In genomic region chr17:26089905-26090632, GRCm38 (mm10) we compare ENCODE assay signal across 8 mouse cellular contexts. TPM values are rescaled to one million over a fixed set of nuclear protein-coding genes. Genes with fewer than 3 reads are reported as not detected.
DNase-seq lines count a peak whose midpoint lies in the region; ATAC-seq lines count a peak whose summit lies in the region.

TSS of gene Decr2 (minus strand) at chr17:26090337.

- no peaks in the 10 kb centered on the region for H3K9me3 ChIP-seq in hindbrain, embryonic 12.5 days (replicated peaks)

- H3K4me1 ChIP-seq in hindbrain, embryonic 12.5 days: peaks cover 13% of the 10 kb centered on the region

- peak within 1 kb of the TSS; percentile 76 for H3K27ac ChIP-seq in hindbrain, embryonic 12.5 days

- peak; percentile 81 for ATAC-seq in hindbrain, embryonic 12.5 days (ENCODE audit: low FRiP score)

- peak within 1 kb of the TSS; percentile 48 for H3K4me3 ChIP-seq in hindbrain, embryonic 12.5 days

- DNase-seq in NIH3T3 (ENCODE audit: low read depth): peak; percentile 96
- peak; percentile 95 to 98 for DNase-seq in cerebellum, postnatal 10 days
- peak; percentile 73 to 85 for DNase-seq in frontal cortex, postnatal 10 days (ENCODE audit: low spot score in 2 of 2)
- peak; percentile 86 to 91 for DNase-seq in layer of hippocampus, postnatal 14 days (ENCODE audit: low spot score in 2 of 2)
- DNase-seq in lung, postnatal 14 days: peak; percentile 92
- peak; percentile 85 for DNase-seq in retina, adult 2 months (ENCODE audit: low read depth, low spot score)
- peak; percentile 78 to 81 for DNase-seq in thymus, postnatal 36 days

- no peaks in the 10 kb centered on the region for H3K27me3 ChIP-seq in hindbrain, embryonic 12.5 days

- peak within 1 kb of the TSS; percentile 71 for H3K9ac ChIP-seq in hindbrain, embryonic 12.5 days

- 3% methylated on average over 32 of the region's 32 CpGs for WGBS in hindbrain, embryonic 12.5 days

- peak within 1 kb of the TSS; percentile 59 for H3K4me2 ChIP-seq in hindbrain, embryonic 12.5 days (replicated peaks)

- peaks cover 8% of the 10 kb centered on the region; the same call in 1 of the 2 replicates for H3K36me3 ChIP-seq in hindbrain, embryonic 12.5 days

RNA-seq across cellular contexts. Expression of gene Decr2, which starts in this region (rescaled TPM):
- 33.1 and 33.8 TPM in 2 replicates for polyA plus RNA-seq in hindbrain, embryonic 12.5 days (2016; fragmentation: Nextera tagmentation; extraction: Ambion mirVana)
- 10 to 100 TPM; 23.6 to 24.2 TPM for total RNA-seq in layer of hippocampus, postnatal 14 days (2021)

Comparison
In these comparisons a context has a peak if more than half of its experiments do, and no peak if none do; other contexts are left out.
1. Peak in every context shown above with its lines: DNase-seq, ATAC-seq, H3K4me3 ChIP-seq and H3K27ac ChIP-seq.